Comparison of ENCODE assay signal across 24 mouse cellular contexts in genomic region chr2:57492914-57493621, GRCm38 (mm10).
A peak's percentile ranks its signal among the peaks of the same experiment; 100 is the strongest.
DNase-seq lines count a peak whose midpoint lies in the region; ATAC-seq and TF ChIP-seq lines count a peak whose summit lies in the region.
"Had no signal": no experiment of that assay in that cellular context is flagged by ENCODE, and none has a peak within 500 bp of the region (broad histone marks: within the 10 kb centered on the region; RNA-seq: fewer than 3 reads in every experiment).

No protein-coding gene starts in this region.

- no peak for TF ChIP-seq CTCF in brain, embryonic 14.5 days (IDR thresholded peaks at IDR 0.05; ENCODE audit: borderline replicate concordance, extremely low read depth, insufficient read depth, insufficient read length)

- no peak for DNase-seq in midbrain, embryonic 11.5 days (ENCODE audit: low spot score, missing footprints)
- peak; percentile 23 for DNase-seq in brain, embryonic 14.5 days (ENCODE audit: low read depth)
- DNase-seq in gastrocnemius, postnatal 10 days: no peak
- no peak for DNase-seq in layer of hippocampus, adult 11-12 months (ENCODE audit: low spot score)
- DNase-seq: adrenal gland, adult 2 months; adrenal gland, postnatal 25 days; B cell, adult 2 months; cerebellum, adult 2 months; cerebellum, postnatal 10 days; gastrocnemius, postnatal 25 days; heart, adult 11 months; heart, postnatal 4 days; kidney, adult 11 months had no signal

- no peak overlapping the region for H3K4me3 ChIP-seq in midbrain, embryonic 11.5 days (ENCODE audit: low read depth, low read length)
- no peak overlapping the region for H3K4me3 ChIP-seq in midbrain, embryonic 13.5 days (replicated peaks)
- H3K4me3 ChIP-seq: embryonic facial prominence, embryonic 15.5 days; erythroblast, embryonic 14.5 days; forebrain, embryonic 12.5 days; heart, embryonic 13.5 days; hindbrain, embryonic 12.5 days had no signal

- no peak overlapping the region for H3K4me2 ChIP-seq in midbrain, embryonic 11.5 days
- no peak overlapping the region for H3K4me2 ChIP-seq in midbrain, embryonic 13.5 days (replicated peaks)
- H3K4me2 ChIP-seq: embryonic facial prominence, embryonic 15.5 days; forebrain, embryonic 12.5 days; heart, embryonic 13.5 days; hindbrain, embryonic 12.5 days had no signal

- H3K36me3 ChIP-seq in midbrain, embryonic 11.5 days (ENCODE audit: control insufficient read depth, insufficient read depth, low read length): no peaks in the 10 kb centered on the region
- H3K36me3 ChIP-seq in midbrain, embryonic 13.5 days: no peaks in the 10 kb centered on the region
- H3K36me3 ChIP-seq: embryonic facial prominence, embryonic 15.5 days; forebrain, embryonic 12.5 days; heart, embryonic 13.5 days; hindbrain, embryonic 12.5 days had no signal

- no peak overlapping the region for H3K9ac ChIP-seq in midbrain, embryonic 11.5 days (ENCODE audit: low read length)
- no peak overlapping the region for H3K9ac ChIP-seq in midbrain, embryonic 13.5 days (replicated peaks)
- H3K9ac ChIP-seq: embryonic facial prominence, embryonic 15.5 days; forebrain, embryonic 12.5 days; heart, embryonic 13.5 days; hindbrain, embryonic 12.5 days had no signal

- 50% methylated on average over 6 of the region's 6 CpGs for WGBS in midbrain, embryonic 11.5 days
- WGBS in midbrain, embryonic 13.5 days: 45% methylated on average over 6 of the region's 6 CpGs

- no peak for TF ChIP-seq POLR2A in brain, embryonic 14.5 days (IDR thresholded peaks at IDR 0.05; ENCODE audit: borderline replicate concordance, extremely low read depth, insufficient read depth, insufficient read length, poor library complexity, severe bottlenecking)

- H3K4me1 ChIP-seq in midbrain, embryonic 11.5 days (ENCODE audit: control insufficient read depth, insufficient read depth, low read length): no peaks in the 10 kb centered on the region
- H3K4me1 ChIP-seq in midbrain, embryonic 13.5 days (replicated peaks): no peaks in the 10 kb centered on the region
- H3K4me1 ChIP-seq: embryonic facial prominence, embryonic 15.5 days; forebrain, embryonic 12.5 days; heart, embryonic 13.5 days; hindbrain, embryonic 12.5 days had no signal

- H3K9me3 ChIP-seq in midbrain, embryonic 11.5 days (ENCODE audit: control insufficient read depth, low read length): no peaks in the 10 kb centered on the region
- H3K9me3 ChIP-seq in midbrain, embryonic 13.5 days: no peaks in the 10 kb centered on the region
- H3K9me3 ChIP-seq: embryonic facial prominence, embryonic 15.5 days; forebrain, embryonic 12.5 days; heart, embryonic 13.5 days; hindbrain, embryonic 12.5 days had no signal

- ATAC-seq in midbrain, embryonic 11.5 days (ENCODE audit: low FRiP score): peak; percentile 42; the same call in 1 of the 2 replicates
- no peak for ATAC-seq in midbrain, embryonic 13.5 days
- ATAC-seq in megakaryocyte progenitor cell, adult 5-6 weeks (replicated peaks; ENCODE audit: poor library complexity): peak; percentile 58
- no peak for ATAC-seq in frontal cortex, adult (ENCODE audit: low TSS enrichment)
- ATAC-seq: forebrain, embryonic 16.5 days; hindbrain, embryonic 16.5 days; inflammation-experienced regulatory T-cells, adult 6 months had no signal

- no peaks in the 10 kb centered on the region for H3K27me3 ChIP-seq in midbrain, embryonic 11.5 days (ENCODE audit: control insufficient read depth, insufficient read depth, low read length)
- no peaks in the 10 kb centered on the region for H3K27me3 ChIP-seq in midbrain, embryonic 13.5 days
- H3K27me3 ChIP-seq: embryonic facial prominence, embryonic 15.5 days; forebrain, embryonic 12.5 days; heart, embryonic 13.5 days; hindbrain, embryonic 12.5 days had no signal

- H3K27ac ChIP-seq in midbrain, embryonic 11.5 days (ENCODE audit: low read depth, low read length): no peak overlapping the region
- H3K27ac ChIP-seq in midbrain, embryonic 13.5 days: no peak overlapping the region
- H3K27ac ChIP-seq: embryonic facial prominence, embryonic 15.5 days; forebrain, embryonic 12.5 days; heart, embryonic 13.5 days; hindbrain, embryonic 12.5 days had no signal

Comparison
In these comparisons a context has a peak if more than half of its experiments do, and no peak if none do; other contexts are left out.
1. ATAC-seq: peak in midbrain, embryonic 11.5 days (single experiment) and megakaryocyte progenitor cell, adult 5-6 weeks (single experiment); none in midbrain, embryonic 13.5 days (single experiment) and frontal cortex, adult (single experiment).